Mouse (Mus musculus): ENCODE measurements around the gene Rpl41.

DNA sequence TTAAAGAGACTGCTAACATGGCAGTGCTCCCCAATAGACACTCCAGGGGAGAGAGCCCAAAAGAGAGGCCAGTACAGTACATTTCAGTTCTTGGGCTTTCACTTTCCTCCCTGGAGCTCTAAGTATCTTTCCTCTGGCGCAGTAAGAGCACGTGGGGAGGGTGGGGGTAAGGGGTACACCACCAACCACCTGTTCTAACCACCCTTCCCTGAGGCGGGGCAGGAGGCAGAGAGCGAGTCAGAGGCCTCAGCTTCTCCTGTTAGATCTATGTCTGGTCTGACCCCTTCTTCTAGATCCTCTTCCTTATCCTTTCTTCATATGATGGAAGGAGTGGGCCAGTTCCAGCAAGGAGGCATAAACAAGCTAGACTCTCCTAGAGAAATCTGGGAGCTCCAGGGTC is 38.0 kb upstream of the Rpl41 start:
- no peak for TF ChIP-seq CTCF (conservative IDR thresholded peaks at IDR 0.05; ENCODE audit: low read length)
- TF ChIP-seq POU5F1 (IDR thresholded peaks at IDR 0.05; ENCODE audit: borderline replicate concordance, low read length), result no peak
